Mouse (Mus musculus): ENCODE data around the gene Fhad1.

Fhad1 gene

DNA sequence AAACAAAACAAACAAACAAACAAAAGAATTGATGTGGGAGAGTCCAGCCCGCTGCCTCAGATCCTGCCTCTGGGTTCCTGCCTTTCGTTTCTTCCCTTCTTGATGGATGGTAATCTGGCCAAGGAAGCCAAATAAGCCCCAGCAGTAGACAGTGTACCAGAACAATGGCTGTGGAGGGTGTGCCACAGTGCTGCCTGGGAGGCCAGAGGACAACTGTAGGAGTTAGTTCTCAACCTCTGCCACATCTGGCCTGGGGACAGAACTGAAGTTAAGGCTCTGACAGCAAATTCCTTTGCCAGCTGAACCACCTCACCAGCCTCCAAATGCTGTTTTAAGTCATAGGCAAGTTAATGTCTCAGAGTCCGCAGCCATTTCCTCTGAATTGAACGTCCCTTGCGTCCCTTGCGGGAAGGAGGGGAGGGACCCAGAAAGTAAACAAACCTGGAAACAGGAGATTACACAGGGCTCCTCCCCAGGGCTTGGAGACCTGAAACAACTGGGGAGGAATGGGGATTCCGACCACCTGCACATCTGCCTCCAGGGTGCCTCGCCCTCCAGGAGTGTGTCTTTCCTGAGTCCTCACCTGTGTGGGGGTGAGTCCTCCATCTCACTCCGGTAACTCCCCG lies 133.5 kb downstream of the Fhad1 start:
- DNase-seq: no peak

DNA sequence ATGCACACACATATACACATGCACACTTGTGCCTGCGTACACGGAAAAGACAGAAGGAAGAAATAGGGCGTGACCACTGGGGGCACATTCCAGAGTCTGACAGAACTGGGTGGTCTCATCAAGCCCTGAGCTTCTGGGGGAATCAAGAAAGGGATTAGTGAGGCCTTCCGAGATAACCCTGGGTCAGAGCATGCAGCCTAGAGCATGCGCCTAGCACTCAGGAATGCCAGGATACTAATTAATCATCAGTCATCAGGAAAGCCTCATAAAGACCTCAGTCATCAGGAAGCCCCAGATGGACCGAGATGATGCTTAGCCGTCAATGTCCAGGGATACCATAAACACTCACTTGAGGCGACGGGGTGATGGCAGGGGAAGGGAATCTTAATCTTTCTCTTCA lies 135.0 kb downstream of the Fhad1 start:
- DNase-seq: no peak

DNA sequence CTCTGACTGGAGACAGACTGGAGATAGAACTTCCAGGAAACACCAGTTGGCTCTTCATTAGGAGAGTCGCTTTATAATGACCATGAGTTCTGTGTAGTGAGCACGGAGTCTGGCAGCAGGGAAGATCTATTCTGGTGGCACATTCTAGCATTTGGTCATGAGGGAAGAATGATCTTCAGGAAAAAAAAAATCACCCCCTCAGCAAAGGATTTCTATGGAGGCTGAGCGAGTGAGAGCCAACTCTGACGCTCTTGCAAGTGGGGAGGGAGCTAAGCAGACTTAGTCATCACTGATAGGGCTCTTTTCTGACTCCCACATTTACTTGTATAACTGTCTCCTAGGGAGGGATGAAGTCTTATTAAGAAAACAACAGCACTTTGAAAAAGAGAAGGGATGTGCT lies 135.8 kb downstream of the Fhad1 start:
- DNase-seq: no peak

DNA sequence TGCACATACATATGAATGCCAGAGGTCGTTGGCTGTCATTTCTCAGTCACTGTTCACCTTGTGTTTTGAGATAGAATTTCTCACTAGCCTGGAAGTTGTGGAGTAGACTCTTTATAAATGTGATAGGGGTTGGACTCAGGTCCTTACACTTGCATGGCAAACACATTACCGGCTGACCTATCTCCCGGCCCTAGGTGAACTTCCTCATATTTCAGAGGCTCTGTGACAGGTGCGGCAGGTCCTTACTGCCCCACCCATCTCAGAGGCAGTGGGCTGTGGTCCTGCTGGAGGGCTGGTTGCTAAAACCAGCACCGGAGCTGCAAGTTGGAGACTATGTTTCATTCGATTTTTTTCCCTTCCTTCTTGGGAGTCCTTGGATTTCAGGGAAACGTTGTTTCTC lies 136.3 kb downstream of the Fhad1 start:
- no peak for DNase-seq

DNA sequence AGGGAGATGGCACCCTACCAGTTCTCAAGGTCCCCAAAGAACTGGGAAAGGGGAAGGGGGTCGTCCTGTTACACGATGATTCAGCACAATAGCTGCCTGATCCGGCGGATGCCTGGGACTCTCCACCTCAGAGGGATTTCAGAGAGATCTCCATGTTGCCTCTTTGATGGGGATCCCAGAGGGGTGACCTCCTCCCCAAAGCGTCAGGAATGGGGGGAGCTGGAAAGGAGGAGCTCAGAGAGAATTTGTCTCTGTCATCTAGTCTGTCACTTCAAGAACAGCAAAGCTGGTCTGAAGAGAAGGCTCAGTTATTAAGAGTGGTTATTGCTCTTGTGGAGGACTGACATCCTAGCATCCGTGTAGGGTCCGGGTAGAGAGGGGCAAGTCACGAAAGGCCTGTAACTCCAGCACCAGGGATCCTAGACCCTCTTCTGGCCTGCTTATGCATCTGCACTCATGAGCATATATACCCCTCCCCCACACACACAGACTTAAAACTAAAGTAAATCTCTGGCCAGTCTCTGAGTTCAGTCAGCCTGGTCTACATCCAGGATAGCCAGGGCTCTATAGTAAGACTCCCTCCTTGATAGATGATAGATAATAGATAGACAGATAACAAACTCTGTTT lies 139.3 kb downstream of the Fhad1 start:
- DNase-seq: no peak

DNA sequence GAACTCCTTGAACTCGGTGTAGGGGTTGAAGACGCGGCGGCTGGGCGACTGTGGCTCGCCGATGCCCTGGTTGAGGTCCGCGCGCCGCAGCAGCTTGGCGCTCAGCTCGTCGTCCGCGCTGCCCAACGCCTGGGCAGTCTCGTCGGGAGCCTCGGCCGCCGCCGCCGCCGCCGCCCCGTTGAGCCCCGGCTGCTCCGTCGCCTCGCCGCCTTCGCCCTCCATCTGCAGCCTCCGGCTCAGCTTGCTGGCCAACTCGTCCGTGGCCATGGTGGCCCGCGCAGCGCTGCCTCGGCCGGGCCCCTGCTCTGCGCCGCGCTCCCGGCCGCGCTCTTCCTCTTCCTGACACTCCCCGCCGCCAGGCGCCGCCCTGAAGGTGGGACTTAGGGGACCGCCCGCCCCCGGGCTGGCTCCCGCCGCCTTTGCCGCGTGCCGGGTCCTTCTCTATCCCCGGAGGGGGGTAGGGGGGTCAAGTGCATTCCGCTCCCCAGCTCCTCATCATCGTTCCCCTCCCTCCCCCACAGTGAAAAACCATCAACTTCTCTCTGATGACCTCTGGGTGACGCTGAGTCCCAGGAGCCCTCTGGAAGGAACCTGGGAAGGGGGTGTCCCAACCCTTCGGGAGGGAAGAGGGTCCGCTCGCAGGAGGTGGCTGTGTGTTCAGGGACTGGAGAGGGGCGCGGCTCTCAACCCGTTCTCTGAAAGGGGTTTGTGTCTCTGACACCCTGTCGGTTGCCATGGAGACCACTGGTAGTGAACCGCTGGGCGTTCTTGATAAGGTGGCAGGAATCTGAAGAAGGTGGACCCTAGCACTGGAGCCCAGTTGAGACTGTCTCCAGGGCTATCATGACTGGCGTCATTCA lies 140.1 kb downstream of the Fhad1 start, which contains the start of gene Efhd2:
TSS of gene Efhd2 (minus strand) at position 320 of the 860 bp plus-strand sequence.
- peak; percentile 85 for DNase-seq

DNA sequence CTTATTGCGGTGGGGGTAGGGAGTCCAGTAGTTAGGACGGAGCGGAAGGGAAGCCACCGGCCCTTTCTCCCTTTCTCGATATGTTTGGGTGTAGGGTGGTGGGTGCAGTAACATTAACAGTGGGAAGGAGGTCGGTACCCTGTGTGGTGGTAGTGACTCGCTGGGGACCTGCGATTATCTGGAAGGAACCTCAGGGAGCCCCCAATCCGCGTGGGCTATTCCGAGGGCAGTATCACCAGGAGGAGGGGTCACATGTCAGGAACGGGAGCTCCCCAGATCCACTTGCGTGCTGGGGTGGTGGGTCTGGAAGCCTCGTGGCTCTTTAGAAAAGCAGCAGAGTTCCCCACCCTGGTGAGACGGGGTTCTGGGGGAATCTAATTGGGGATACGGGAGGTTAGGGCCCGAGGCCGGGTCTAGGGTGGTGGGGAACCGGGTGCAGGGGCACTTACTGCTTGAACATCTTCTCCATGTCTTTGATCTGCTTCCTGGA lies 140.7 kb downstream of the Fhad1 start:
- DNase-seq: peak; percentile 27

DNA sequence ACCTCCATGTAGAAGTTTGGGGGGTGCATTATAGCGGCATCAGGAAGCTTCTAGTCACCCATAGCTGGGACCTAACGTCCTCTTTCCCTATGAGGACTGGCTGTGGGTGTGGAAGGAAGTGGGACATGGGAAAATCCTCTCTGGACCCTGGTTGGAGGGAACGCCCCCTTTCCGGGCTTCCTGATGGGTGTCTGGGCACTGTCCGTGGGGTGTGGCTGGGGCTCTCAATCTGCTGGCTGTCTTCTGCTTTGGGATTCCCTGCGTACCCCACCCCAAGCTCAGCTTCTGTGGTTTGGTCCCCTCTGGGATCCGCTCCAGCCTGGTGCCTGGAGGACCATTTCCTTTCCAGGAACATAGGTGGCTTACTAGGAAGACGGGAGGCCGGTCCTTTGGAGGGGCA lies 141.9 kb downstream of the Fhad1 start:
- DNase-seq: no peak

DNA sequence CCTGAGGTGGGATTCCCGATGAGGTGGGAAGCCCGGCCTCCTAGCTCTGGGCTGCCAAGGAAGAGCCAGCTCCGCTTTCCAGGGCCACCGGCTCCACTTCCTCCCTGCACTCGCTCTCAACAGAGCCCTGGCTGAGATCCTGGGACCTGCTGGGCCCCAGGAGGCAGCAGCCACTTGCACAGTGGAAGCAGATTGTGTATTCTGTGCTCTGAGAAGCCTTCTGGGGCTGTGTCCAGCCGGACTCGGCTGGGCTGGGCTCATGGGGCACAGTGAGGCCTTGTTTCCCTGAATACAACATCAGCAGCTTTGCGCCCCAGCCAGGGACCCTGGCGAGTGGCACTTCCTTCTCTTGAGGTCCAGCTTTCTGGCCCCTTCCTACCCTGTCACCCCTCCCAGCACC lies 143.0 kb downstream of the Fhad1 start:
- DNase-seq: no peak

DNA sequence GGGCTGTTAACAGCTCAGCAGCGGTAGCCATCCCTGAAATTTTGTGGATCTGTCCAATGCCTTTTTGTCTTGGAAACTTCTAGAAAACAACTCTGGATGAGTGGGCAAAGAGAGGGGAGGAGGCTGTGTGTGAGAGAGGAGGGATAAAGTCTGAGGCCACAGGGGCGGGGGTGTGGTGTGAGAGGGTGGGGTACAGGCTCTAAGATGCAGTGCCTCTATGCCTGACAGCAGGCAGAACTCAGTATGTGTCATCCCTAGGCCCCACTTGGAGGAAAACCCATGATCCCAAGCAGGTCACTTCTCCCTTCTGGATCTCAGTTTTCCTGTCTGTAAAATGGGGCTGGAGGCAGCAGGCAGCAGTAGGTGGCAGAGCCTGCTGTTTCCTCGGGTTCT lies 143.6 kb downstream of the Fhad1 start:
- no peak for DNase-seq

DNA sequence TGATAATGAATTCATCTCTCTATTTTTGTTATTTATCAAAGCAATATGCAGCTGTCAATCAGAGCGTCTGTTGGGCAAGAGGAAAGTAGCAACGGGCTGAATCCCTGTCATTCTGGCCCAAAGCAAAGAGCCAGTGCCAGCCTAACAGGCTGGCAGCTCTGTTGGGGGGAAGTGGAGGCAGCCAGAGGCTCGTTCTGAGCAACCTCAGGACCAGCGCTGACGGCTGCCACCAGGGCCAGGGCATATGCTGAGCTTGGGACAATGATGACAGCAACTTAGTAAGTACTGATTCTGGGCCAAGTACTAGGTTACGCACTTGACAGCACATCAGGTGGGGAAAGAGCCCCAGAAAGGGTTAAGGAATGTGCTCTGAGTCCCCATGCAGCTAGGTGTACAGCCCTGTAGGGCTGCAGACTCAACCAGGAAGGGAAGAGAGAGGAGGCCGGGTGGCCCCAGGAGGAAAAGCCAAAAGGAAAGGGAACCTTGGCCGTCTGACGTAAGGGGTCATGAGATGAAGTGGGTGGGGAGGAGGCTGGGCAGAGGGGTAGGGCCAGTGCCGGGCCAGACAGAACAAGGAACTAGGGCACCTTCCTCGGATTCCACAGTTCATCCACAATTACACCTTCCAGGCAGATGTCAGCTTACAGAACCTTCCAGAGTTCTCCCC lies 144.1 kb downstream of the Fhad1 start:
- no peak for DNase-seq

DNA sequence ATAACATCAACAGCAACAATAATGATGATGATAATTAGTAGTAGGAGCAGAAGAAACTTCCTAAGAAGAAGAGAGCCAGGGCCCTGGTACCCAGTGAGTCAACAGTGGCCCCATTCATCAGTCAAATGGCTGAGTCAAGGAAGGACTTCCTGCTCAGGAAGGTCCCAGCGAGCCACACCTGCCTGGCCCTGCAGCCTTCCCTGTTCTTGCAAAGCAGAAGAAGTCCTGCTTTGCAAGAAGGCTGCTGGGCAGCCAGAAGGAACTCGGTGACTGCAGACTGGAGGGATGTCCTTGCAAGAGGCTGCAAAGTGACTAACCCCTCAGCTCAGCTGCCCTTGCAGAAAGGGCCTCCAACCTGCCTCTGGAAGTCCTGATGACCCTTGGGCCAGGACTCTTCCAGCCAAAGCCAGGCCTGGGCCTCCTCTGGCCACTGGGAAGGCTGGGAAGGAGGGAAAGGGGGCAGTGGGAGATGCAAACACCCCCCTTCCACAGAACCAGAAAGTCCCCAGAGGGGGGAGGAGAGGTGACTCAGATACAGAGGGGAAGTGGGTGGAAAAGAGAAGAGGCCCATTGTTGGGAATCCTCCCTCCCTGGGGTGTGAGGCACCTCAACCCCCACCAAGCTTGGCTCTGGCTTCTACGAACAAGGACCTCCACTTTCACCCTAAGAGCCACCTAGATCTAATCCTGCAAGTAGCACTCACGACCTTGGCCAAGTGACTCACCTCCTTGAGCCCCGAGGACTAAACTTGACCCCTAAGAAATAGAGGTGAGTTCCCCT lies 145.3 kb downstream of the Fhad1 start:
- no peak for DNase-seq

DNA sequence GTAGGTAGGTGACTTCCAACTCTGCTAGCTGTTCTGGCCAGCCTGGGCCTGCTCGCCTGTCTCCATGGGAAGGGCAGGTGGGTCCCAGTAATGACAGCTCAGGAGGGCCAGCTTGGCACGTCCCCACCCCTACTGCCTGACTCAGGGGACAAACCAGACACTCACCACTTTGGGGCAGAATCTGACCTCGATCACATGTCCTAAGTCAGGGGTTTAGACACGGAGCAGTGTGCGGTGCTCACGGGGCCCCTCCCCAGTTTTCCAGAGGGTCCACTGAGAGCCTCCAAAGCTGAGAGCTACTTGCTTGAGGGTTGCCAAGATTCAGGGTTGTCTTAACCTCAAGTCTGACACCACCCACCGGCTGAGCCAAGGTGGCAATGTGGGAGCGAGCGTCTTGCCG lies 146.8 kb downstream of the Fhad1 start:
- DNase-seq: no peak

DNA sequence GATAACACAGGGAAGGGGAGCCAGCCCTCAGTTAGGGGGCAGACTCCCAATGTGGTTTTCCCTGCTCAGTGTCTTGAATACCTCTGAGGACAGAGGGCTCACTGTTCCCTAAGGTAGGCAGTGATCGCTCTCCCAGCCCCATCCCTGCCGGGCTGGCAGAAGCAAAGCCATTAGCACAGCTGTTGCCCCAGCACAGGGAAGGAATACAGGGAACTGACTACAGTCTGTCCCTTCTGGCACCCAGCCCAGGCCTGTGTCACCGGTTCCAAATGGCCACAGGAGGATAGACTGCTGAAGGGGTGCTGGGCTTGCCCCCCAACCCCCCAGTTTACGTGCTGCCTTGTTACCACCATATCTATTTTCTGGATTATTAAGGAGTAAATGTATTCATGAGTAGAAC lies 147.4 kb downstream of the Fhad1 start:
- DNase-seq: no peak

DNA sequence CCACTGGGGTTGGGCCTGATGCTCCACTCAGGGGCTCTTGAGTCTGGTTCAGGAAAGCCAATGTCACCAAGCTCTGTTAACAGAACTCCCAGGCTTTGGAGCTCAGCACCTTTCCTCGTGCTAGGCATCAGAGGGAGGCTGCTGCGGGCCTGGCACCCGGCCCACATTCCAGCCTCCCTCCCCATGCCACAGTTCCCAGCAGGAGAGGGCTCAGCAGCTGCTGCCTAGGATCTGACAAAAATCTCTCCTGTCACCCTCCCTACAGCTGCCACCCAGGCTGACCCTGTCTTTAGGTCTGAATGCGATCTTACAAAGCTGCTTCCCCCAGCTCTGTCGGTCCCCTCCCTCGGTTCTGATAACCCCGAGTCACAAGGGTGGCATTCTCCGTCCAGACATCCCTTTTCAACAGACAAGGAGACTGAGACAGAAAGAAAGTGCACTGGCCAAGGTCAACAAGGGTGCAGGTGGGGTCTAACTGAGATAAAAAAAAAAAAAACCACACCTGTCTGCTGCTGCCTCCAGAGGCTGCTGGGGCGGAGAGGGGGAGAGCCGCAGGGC lies 147.9 kb downstream of the Fhad1 start:
- no peak for DNase-seq

DNA sequence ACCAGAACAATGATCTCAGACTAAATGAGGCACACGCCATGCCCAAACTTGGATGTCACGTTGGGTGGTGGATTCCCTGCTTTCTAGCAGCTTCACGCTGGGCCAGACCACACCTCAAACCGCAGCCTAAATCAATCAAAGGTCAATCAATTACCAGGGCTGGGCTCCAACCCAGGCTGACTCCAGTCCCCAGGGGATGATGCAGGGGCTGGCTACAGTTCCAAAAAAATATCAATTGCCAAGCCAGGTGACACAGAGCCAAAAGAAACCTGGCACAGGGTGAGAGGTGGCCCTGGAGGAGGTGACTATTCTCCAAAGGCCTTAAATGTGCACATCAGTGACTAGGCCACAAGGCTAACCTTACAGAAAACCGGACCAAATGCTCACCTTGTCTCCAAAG lies 149.3 kb downstream of the Fhad1 start:
- no peak for DNase-seq

DNA sequence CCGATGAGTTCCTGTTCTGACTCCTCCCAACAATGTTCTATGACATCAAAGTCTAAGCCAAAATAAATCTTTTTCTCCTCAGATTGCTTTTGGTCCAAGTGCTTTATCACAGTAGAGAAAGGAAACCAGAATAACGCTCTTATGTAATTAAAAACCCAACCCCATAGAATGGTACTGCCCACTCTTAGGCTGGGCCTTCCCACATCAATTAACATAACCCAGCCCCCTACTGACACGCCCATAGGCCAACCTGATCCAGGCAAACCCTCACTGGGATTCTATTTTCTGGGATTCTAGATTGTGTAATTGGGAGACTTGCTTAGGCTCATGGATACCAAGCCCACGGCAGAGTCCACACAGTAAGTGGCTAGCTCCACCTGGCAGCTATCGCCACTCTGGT lies 149.9 kb downstream of the Fhad1 start:
- DNase-seq: no peak

DNA sequence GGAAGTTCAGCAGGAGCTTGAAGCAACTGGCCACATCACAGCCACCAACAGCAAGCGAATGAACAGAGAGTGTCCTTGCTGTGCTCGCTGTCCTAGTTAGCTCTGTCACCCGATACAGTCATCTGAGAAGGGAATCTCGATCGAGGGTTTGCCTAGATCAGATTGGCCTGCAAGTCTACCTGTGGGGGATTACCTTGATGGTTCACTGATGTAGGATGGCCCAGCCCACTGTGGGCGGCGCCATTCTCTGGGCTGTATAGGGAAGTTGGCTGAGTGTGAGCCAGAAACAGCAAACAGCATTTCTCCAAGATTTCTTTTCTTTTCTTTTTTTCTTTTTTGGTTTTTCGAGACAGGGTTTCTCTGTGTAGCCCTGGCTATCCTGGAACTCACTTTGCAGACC lies 150.4 kb downstream of the Fhad1 start:
- no peak for DNase-seq

DNA sequence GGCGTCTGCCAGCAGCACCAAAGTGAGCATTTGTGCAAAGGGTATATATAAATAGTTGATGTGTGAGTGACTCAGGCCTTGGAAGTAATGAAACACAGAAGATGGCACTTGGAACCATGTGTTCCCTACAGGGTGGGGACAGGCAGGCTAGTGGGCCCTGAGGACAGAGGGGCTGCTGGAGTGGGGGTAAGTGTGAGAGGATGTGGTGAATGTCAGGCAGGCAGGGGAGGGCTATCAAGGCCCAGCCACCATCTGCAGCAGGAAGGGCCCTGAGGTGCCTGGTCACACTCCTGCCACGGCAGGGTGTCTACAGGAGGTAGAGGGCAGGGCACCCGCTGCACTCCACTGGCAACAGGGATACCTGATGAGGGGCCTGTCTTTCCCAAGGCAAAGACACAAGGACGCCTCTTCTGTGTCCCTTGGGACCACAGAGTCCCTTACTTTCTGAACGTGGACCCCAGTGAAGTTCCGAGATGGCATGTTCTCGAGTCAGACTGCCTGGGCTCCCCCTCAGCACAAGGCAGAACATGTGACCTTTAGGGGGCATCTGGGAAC lies 151.1 kb downstream of the Fhad1 start:
- DNase-seq: no peak

DNA sequence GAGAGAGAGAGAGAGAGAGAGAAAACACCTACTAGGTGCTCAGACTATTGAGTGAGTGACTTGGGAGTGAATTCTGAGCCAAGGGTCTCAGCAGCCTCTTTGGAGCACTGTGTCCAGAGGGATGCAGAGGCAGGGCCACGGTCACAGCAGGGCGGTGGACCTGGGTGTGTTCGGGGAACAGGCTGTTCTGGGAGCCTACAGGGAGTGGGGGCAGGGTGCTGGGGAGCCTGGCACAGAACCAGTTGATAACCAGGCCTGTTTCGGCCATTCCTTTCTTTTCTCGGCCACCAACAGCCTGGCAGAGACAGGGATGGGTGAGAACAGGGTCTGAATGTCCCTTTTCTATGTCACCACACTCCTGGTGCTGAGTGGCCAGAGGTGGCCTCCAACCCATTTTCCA lies 152.0 kb downstream of the Fhad1 start:
- no peak for DNase-seq

DNA sequence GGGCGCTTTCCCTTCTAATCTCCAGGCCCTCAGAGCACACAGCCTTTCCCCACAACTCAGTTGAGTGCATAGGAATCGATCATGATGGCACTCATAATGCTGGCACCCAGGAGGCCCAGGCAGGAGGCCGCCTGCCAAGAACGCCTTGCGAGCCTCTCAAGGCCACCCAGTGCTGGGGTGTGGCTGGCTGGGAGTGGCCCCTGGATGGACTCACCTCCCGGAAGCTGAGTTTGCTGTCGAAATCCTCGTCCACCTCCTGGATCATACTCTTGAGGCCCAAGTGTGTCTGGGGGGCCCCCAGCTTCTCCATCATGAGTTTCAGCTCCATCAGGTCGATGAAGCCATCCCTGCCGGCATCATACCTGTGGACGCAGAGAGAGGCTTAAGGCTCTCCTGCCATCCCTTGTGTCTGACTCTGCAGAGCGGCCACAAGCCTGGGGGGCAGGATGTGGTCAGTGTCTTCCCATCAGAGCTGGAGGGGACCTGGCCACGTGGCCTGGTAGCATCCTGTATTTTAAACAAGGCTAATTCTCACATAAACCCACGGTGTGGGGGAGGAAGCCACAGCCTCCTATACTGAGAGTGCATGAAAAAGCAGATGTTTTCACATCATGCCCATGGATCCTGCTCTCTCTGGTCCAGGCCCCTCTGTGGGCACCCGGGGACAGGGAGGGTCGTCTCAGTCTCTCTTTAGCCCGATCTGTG lies 153.1 kb downstream of the Fhad1 start:
- DNase-seq: no peak

All from thymus, postnatal 14 days (tissue).